Mouse (Mus musculus): ENCODE measurements at regions not wholly inside any gene's neighbourhood (a gene's known extent, or its start where the extent isn't known, plus 50 kb on each side); places are given as distances from the start of the nearest gene placed in this dataset.

DNA sequence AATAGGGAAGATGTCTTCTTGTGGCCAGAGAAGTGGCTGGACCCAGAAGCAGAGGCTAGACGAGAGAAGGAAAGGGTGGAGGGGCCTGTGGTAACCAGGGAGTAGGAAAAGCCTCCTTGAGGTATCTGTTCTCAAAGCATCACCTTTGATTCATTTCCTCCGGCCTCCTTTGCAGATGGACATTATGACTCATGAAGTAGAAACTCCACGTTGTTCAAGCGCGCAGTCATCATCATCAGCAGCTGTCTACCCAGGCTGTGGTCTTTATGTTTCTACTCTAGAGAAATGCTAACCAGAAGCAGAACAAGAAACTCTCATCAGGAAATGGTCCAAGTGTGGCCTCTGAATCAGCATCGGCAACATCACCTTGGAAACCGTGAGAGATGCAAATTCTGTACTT, 50.3 kb upstream of the Acpp start:
- TF ChIP-seq CTCF (IDR thresholded peaks at IDR 0.05; ENCODE audit: borderline replicate concordance, insufficient read depth, low read length) (no peak), POLR2A (IDR thresholded peaks at IDR 0.05; ENCODE audit: low read depth, low read length) (no peak)

Data from embryonic fibroblast, embryonic 13.5 days (primary cell).